Mouse (Mus musculus): Measurements from ENCODE around the gene Sema4c. TPM values are rescaled to one million over a fixed set of nuclear protein-coding genes. Genes with fewer than 3 reads are reported as not detected.

The Sema4c gene
- 1 to 10 TPM; 5.1 to 6.0 TPM for total RNA-seq (2021)
- long read RNA-seq, experiment 1, partial matches to known transcripts = 0 of 2 reads
- long read RNA-seq, experiment 1, other reads (novel, unspliced or antisense) = 2 of 2 reads
- long read RNA-seq, experiment 2, partial matches to known transcripts = 0 of 2 reads
- long read RNA-seq, experiment 2, other reads (novel, unspliced or antisense) = 2 of 2 reads

DNA sequence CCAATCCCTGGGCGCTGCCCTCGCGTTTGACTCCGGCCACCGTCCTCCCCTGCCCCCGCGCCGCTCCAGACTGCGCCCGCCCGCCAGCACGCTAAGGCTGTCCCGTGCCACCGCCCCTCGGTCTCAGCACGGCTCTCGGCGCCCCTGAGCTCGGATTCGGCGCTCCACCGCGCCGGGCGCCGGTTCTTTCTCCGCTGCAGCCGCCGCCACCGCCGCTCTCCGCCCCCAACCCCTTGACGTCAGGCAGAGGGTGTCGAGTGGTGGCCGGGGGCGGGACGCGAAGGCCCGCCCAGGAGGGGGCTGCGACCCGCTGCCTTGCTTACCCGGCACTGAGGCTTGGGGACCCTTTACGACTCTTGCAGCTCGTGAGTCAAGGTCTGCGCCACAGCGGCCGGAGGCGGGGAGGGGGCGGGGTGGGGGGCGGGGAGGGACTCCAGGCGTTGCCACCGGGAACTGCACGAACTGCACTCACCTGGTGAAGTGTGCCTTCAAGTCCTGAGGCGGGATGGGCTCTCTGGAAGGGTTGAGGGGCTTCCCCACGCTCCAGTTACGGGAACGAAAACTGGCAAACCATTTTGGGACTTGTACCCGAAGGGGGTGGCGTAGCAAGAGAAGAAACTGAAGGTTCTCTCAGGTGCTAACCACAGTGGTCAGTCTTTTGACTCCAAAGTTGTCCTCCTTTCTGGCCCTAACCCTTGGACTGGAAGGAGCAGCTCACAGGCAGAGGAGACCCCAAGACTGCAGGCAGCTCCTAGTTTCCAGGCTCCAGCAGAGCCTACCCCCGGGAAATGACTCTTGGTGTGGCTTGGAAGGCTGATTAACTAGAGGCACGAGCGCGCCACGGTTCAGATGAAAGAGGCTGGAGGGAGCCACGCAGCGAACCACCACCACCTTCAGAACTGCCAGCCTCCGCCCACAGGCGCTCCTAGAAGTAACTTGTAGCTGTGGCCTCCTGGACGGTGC is at the start of gene Sema4c:
TSS of gene Sema4c (minus strand) at position 319 of the 963 bp plus-strand sequence.
- peak; percentile 74 for DNase-seq

DNA sequence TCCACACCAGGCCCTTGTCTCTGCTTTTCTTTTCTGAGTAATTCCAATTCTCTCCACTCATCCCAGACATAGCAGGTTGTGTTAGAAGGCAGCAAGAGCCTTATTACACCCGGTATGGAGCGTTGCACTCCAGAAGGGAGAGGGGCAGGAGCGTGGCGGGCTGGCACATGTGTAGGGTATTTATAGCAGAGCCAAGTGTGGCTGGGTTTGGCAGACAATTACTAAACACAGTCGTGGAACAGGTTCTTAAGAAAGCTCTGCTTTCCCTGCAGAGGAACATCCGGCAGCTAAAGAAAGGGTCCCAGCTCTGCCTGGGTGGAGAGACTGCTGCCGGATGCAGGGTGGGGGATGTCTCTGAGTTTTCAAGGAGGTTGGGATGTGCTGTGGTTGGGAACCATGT is 48.8 kb upstream of the Sema4c start:
- no peak for DNase-seq

DNA sequence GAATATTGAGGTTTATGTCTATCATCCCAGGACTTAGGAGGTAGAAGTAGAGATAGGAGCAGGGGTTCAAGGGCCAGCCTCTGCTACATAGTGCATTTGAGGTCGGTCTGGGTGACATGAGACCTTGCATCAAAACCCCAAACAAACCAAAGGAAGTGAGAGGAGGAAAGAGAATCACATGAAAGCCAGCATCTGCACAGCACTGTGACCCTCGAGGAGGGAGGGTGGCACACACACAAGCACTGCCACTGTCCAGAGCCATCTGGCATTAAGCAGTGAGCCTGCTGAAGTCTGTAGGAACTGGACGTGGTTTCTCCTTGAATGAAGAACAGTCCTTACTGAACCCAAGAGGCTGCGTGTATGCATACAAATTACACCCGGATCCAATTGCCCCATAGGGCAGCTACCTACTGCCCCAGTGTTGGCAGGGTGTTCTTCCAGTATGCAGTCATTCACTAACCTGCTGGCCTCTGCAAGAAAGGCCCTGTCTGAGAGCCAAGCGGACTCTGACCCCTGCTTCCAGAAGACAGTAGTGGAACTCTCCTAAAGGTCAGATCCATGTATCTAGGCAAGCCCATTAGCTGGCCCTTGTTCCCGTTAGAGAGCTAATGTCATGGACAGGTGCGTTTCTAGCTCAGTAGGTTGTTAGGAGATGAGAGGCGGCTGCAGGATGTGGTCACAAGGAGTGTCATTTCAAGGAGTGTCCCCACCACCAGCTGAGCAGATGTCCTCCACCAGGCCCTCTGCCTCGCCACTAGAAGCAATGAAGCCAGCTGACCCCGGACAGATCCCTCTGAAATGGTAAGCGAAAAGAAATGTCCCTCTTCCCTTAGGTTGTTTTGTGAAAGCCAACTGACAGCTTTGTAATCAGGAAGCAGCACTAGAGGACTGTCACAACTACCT is 46.4 kb upstream of the Sema4c start:
- DNase-seq = no peak

DNA sequence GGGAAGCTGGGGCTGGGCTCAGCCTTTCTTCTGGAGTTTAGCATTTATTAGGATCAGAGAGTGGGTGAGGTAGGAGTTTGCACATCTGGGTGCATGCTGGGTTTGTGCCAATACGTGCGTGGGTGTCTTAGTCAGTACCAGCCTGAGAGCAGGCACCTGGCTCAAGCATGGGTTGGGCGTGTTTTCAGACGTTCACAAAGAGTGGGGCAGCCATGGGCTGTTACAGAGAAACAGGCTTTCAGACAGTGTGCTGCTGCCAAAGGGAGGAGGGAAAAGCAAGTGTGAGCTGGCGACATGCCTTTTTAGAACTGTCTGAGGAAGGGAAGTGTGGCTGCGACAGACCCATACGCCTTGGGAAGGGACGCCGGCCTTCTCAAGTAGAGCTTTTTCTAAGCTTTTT is 45.2 kb upstream of the Sema4c start:
- DNase-seq = peak; percentile 57

DNA sequence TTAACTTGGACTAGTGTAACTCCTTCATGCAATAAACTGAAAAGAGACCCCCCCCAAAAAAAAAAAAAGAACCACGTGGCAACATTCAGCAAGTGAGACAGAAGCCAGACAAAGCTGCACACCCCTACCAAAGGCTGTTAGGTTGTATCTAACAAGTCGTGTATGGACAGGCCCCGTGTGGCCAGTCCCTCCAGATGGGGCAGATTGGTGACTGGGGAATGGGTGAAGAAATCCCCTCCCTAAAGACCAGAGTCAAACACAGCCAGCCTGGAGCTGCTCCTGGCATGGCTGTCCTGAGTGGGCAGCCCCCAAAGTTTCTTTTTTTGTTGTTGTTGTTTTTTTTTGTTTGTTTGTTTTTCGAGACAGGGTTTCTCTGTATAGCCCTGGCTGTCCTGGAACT is 44.1 kb upstream of the Sema4c start:
- DNase-seq = no peak

DNA sequence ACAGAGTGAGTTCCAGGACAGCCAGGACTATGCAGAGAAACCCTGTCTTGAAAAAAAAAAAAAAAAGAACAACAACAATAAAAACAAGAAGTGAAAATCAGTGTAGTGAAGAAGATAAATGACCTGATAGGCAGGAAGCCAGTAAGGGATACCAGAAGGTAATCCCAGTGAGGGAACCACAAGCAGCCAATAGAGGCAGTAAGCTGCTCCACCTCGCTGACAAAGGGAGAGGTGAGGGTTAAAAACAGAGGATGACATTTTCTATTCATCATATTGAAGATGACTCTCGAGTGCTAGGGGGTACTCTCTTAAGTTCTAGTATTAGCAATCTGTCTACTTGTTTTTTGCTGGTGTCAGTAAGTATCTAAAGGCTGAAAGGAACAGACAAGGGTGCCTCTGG is 40.3 kb upstream of the Sema4c start:
- no peak for DNase-seq

DNA sequence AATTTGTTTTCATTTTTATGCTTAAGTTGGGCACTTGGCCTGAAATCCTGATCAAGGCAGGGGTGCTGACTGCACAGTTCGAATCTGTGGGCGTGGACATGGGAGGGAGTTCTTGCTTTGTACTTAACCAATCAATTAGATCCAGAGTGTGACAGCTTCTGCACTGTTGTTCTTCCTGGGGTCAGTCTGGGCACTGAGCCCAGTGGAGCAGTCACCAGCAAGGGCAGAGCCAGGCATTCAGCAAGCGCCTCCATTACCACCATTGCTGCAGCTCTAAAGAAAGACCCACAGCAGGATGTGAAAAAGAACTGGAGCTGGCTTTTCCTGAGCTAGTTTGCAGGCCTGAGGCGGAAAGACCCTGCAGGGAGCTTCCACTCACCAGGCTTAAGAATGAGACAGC is 38.0 kb upstream of the Sema4c start:
- no peak for DNase-seq

DNA sequence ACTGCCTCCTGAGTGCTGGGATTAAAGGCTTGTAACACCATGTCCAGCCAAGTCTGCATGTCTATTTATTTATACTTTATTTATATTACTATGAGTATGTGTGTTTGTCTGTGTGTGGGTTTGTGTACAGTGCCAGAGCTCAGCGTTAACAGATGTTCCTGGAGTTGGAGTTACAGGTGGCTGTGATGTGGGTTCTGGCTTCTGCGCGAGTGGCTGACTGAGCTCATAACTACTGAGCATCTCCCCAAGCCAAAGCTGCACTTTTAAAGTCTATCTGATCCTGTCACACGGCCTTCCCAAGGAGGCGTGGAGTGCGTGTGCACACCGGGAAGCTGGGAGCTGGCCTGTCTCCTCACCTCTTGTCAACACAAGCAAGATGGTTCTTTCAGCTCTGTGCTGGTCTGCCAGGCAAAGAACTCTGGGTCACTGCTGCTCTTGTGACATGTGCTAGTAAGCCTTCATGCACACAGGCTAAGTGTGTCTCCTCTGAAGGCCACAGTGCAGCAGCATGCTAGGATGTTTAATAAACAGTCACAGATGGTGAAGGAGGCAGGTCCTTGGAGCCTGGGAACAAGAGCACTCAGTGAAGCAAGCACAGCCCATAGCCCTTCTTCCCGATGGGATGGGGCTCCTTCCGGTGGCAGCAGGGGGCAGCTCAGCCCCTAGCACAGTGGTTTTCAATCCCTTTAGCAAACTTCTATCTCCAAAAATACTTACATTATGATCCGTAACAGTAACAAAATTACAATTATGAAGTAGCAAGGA is 37.2 kb upstream of the Sema4c start:
- DNase-seq = no peak

DNA sequence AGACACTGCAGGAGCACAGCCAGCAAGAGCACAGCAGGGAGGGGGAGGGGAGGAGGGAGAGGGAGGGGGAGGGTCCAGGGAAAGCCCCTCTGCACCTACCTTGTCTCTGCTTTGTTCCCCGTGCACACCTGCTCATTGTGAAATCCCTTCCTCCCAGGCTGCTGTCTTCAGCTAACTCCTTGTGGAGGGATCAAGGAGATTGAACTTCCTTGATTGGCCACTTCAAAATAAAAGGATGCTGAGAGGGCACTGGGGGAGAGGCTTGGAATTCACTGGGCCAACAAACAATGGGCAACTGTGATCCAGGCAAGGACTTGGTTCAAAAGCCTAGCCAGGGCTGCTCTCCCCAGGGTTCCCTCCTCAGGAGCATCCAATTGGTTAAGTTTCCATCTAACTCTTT is 35.0 kb upstream of the Sema4c start:
- no peak for DNase-seq

DNA sequence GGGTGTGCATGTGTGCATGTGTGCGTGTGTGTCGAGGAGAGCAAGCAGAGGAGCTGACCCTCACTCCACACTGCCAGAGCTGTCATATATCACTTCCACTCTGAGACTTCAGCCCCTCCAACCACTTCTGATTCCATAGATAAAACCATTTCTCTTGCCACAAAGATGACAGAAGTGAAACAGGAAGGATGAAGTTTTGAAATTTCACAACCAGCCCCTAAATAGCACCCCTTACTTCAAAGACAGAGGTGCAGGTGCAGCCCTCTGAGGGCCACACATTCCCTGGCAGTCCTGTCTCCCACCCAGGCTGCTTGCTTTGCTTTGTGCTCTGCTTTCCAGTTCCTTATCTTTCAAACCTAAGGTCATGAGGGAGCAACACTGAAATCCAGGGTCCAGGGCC is 33.3 kb upstream of the Sema4c start:
- DNase-seq = no peak

DNA sequence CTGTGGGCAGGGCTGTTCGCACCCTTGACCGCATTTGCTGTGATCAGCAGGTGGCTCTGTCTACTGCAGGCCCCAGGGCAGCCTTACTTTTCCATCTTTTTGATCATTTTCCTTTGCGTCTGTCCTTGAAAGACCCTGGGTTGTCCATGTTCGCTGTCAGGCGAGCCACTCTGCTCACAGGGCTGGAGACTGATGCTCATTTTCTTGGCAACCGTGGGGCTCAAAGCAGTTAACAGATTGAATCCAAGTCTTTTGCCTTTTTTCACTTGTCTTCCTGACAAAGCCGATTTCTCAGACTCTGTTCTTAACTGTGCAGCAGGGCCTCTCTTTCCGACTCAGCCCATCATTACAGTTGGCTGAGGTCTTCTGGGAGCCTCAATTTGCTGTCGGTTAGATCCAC is 32.5 kb upstream of the Sema4c start:
- no peak for DNase-seq

DNA sequence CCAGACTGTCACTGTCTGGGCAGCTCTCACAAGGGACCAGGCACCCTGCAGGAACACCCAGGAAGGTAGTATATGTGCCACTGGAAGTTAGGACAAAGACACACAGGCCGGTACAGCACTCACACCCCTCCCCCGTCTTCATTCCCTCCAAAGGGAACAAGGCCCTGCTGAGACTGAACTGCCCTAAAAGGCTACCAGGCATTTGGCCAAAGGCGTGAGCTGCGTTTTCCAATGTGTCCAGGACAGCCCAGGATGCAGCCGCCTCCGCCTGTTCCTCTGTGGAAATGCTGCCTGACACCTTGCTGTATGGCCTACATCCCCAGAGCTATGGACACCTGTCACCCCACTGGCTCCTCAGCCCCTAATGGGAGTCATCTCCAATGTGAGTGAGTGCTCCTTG is 31.3 kb upstream of the Sema4c start:
- peak; percentile 80 for DNase-seq

DNA sequence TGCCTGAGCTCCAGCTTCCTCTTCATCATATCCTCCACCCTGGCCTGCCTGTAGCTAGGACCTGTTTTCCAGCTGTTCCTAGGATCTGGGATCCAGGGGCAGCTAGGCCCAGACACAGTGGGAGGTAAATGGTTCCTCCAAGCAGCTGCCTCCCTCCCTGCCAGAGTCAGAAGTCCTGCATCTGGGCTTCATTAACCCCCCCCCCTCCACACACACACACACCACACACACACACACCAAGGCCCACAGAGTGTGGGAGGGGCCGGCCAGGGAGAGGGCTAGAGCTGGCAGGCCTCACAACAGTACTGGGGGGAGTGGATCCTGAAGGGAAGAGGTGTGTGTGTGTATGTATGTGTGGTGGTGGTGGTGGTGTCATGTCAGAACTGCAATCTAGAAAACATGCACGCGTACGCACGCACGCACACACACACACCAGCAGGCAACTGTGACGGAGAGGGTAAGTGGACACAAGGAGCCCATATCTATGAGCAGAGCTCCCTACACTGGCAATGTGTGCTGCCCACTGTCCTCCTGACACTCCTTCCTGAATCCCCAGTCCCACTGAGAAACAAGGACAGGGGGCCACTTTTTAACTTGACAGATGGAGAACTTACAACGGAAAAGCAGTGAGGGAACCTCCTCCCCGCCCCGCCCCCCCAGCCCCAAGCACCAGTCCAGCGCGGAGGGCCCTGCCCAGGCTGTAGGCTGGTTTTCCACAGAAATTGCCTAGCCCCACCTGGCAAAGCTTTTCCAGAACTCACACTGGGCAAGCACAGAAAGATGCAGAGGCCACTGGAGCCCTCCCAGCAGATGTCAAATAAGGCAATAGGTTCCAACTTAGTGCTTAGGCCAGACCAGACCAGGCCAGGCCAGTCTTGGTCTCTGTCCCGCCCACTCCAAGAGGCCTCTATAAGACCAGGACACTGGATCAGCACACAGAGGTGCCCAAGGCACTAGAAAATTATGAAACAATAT is 30.6 kb upstream of the Sema4c start:
- peak; percentile 72 for DNase-seq

DNA sequence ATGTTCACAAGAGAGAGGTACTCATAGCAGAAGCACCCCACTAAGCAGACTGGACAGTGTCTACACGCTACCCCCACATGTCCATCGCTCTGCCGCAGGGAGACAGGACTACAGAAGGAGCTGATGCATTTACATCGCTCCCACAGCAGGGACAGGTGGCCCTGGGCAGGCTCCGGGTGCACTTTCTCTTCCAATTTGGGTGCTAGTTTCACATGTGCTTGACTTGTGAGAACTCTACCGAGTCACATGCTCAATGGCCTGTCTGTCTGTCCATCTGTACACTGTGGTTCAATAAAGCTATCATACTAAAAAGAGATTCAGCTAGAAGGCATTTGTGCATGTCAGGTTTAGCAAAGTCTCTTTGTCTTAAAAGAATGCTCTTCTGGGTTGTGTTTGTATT is 29.7 kb upstream of the Sema4c start:
- no peak for DNase-seq

DNA sequence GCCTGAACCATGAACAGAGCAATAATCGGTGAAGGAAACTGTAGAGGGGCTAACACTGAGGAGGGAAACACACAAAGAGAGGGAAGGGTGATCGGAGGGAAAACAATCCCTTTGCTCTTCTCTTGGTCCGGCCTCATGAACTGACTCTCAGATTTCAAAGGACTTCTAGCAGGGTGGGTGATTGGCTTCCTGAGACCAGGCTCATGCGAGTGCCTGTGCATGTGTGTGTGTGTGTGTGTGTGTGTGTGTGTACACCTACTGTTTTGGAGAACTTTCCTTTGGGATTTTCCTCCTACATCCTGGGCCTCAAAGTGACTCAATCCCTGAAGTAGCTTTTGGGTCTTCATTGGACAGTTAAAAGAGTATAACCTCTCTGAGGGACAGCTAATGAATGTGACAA is 28.1 kb upstream of the Sema4c start:
- no peak for DNase-seq

DNA sequence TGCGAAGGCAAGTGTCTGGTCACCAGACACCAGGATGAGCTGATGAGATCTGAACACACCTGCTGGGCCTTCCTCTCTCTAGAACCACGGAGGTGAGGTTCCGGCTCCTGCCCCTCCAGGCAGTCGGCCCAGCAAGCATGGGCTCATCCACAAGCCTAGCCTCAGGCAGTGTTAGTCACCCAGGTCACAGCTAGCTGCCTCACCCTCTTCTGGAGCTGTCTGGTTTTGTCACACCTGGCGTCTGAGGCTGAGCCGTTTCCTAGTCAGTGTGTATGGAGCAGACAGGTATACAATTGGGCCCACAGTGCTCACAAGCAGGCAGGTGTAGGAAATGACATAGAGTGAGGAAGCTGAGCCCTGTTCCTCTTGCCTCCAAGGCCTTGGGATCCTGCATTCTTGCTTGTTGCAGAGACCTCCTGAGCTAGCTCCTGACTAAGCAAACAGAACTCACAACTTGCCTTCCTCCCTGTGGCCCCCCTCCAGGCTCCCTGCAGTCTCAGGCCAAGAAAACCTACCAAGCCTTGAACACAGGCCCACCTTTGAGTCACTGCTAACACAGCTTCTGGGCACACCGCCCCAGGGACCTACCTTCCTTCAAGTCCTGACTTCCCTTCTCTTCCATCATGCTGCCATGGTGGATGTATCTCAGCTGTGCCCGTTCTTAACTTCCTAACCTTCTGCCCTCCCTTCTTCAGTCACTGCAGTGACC is 25.4 kb upstream of the Sema4c start:
- no peak for DNase-seq

DNA sequence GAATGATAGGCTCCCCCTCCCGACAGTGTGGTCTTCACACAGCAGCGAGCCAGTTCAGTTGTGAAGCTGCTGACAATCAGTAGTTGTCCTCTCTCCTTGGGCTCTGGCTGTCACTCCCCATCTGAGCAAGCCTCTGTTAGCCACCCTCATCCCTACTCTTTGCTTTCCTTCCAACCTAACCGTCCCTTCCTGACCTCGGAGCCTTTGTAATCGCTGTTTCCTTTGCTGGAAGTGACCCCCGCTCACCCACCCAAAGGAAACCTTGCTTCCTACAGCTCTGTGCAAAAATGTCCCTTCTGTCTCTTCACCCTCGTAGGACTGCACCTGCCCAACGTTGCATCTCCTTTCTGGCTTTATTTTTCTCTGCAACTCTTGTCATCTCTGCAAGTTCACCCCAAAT is 24.1 kb upstream of the Sema4c start:
- no peak for DNase-seq

DNA sequence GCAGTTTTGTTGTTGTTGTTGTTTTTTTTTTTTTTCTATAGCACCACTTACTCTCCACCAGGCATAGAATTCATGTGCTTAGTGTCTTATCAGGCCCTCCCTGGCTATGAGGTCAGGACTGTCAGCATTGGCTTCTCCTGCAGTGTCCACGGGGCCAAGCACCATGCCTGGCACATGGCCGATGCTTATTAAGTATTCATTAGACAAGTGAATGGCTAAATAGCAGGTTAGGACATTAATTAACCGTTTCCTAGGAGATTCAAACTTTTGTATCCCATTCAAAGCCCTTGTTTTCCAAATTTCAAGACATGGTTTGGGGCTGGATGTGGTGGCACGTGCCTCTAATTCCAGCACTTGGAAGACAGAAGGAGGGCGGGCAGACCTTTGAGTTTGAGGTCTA is 23.1 kb upstream of the Sema4c start:
- no peak for DNase-seq

DNA sequence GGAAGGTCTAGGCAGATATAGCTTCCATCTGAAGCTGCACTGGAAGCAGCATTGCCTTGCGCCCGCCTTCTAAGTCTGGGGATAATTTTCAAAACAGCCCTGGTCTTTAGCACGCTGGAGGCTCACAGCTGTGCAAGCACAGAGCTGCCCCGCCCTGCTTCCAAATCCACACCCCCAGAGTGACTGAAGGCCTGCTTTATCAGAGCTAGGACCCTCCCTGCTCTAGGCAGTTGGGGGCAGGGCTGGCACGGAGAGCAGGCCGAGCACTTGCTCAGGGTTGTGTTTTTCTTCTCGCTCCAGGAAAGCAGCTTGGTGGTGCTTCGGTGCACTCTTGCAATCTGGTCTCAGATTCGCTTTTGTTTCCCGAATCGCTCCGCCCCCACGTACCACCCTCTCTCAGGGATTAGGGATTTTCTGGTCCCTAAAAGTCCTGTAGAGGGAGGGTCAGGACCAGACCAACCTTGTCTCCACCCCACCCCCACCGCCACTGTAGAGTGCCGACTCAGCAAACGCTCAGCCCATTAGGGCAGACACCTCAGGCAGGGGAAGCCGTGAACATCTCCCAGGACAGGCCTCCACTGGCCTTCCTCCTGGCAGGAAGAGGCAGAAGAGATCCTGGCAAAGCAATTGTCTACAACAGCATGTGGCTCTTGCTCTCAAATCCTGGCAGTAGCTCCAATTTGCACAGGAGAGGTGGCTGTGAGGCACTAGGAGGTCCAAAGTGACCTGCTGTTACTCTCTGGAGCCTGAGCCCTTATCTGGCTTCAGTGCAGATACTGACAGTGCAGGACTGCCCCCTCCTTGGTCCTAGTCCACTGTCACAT is 22.4 kb upstream of the Sema4c start:
- peak; percentile 70 for DNase-seq

Data from gastrocnemius, postnatal 25 days (tissue).